Mouse (Mus musculus) Patski (cell line): ENCODE measurements around the gene A330070K13Rik. TPM values are rescaled to one million over a fixed set of nuclear protein-coding genes. Genes with fewer than 3 reads are reported as not detected.

Experiments
- ATAC-seq: fragments of 100-300 bp; one replicate; pipeline ENCODE4 v1.8.0; 2021
- CTCF ChIA-PET: fragments of 350-600 bp; sonication (Branson Sonifier 250); formaldehyde crosslinking; loops from one replicate; lab custom pipeline; 2022; ENCODE audit warnings: inconsistent platforms; lab: Charles Lee
- POLR2A ChIA-PET: fragments of 350-600 bp; sonication (Branson Sonifier 250); formaldehyde crosslinking; loops from one replicate; lab custom pipeline; 2022; ENCODE audit warnings: antibody characterized with exemption, inconsistent platforms; lab: Charles Lee
- DNase-seq: peaks from one replicate; pipeline ENCODE4 v3.0.0-alpha.2; 2011; ENCODE audit warnings: low read depth, low spot score
- H3K27me3 ChIP-seq: fragments of 371-371 bp; one replicate; pipeline ENCODE4 v1.5.1; 2021
- CTCF ChIP-seq: fragments of 100-300 bp; IDR thresholded peaks from one replicate; pipeline ENCODE4 v1.5.1; 2021
- in situ Hi-C: fragments of 300-500 bp; cut with MboI; formaldehyde crosslinking; loops from 3 replicates; pipeline ENCODE4 v1.11.1; 2018; ENCODE audit warnings: low pct_unique_long_range_greater_than_20kb, mixed read lengths
- polyA plus RNA-seq: library from polyadenylated mRNA; unstranded; gene quantifications from one replicate; pipeline ENCODE4 v1.2.3, GENCODE M21; 2021

Gene A330070K13Rik
- polyA plus RNA-seq, 1 experiment from 2014 or later: not detected

- no peak for ATAC-seq
- ChIA-PET CTCF (interaction anchor here (0.6 kb wide), 1 partner anchor 1387 kb away, joined by 3 read pairs; no protein-coding TSS in a partner anchor), POLR2A (no interaction called here)
- H3K27me3 ChIP-seq: peaks cover 3% of the 10 kb centered on the region
- in situ Hi-C loops: no loop called here
- no peak for DNase-seq
- TF ChIP-seq CTCF: no peak
Measured at GRCm38 (mm10) chr5:130369237-130369636, 15.2 kb downstream of the A330070K13Rik start, which contains the start of gene Caln1. Gene Caln1 (plus strand): TSS chr5:130369455.

- ChIA-PET CTCF (interaction anchor here (1.1 to 1.7 kb wide), 2 partner anchors 10 to 25 kb away, joined by 4 to 5 read pairs; no protein-coding TSS in a partner anchor), POLR2A (no interaction called here)
- DNase-seq (no peak), ATAC-seq (no peak)
- peaks cover 3% of the 10 kb centered on the region for H3K27me3 ChIP-seq
- in situ Hi-C loops: no loop called here
- no peak for TF ChIP-seq CTCF
Measured at GRCm38 (mm10) chr5:130368236-130368635, 16.2 kb downstream of the A330070K13Rik start.

- DNase-seq (no peak), ATAC-seq (no peak)
- in situ Hi-C loops: no loop called here
- ChIA-PET CTCF (no interaction called here), POLR2A (interaction anchor here (0.6 kb wide), 1 partner anchor 15 kb away, joined by 3 read pairs; no protein-coding TSS in a partner anchor)
- no peak for TF ChIP-seq CTCF
- peaks cover 3% of the 10 kb centered on the region for H3K27me3 ChIP-seq
Measured at GRCm38 (mm10) chr5:130363773-130364172, 20.7 kb downstream of the A330070K13Rik start.

- no peak for ATAC-seq
- in situ Hi-C loops: no loop called here
- DNase-seq: no peak
- peaks cover 3% of the 10 kb centered on the region for H3K27me3 ChIP-seq
- TF ChIP-seq CTCF: no peak
- ChIA-PET POLR2A (no interaction called here), CTCF (no interaction called here)
Measured at GRCm38 (mm10) chr5:130363111-130363510, 21.3 kb downstream of the A330070K13Rik start.

DNA sequence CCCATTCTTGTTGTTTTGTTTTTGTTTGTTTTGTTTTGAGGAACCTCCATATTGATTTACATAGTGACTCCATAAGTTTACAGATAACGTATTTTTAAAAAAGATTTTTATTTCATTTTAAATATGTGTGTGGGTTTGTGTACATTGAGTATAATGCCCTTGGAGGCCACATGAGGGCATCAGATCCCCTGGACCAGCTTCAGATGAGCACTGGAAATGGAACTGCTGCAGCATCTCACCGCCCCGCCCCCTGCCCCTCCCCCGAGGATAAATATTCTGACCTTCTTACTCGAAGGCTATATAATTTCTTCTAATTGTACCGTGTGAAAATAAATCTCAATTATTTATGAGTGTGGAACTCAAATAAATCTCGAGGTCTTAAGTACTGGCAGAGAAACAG lies 29.2 kb downstream of the A330070K13Rik start:
- TF ChIP-seq CTCF: no peak
- no peak for ATAC-seq
- in situ Hi-C loops: no loop called here
- POLR2A ChIA-PET: no interaction called here
- CTCF ChIA-PET: no interaction called here
- DNase-seq: no peak
- H3K27me3 ChIP-seq: peaks cover 4% of the 10 kb centered on the region

GRCm38 (mm10) chr5:130345871-130346270 lies 38.6 kb downstream of the A330070K13Rik start:
- DNase-seq: no peak
- POLR2A ChIA-PET: no interaction called here
- ATAC-seq: no peak
- in situ Hi-C loops: no loop called here
- H3K27me3 ChIP-seq: no peaks in the 10 kb centered on the region
- CTCF ChIA-PET: interaction anchor here (1.3 kb wide), 1 partner anchor 13 kb away, joined by 3 read pairs; no protein-coding TSS in a partner anchor
- no peak for TF ChIP-seq CTCF

- DNase-seq: no peak
- CTCF ChIA-PET: no interaction called here
- ATAC-seq: no peak
- no peaks in the 10 kb centered on the region for H3K27me3 ChIP-seq
- in situ Hi-C loops: no loop called here
- POLR2A ChIA-PET: interaction anchor here (0.6 kb wide), 1 partner anchor 16 kb away, joined by 5 read pairs; no protein-coding TSS in a partner anchor
- no peak for TF ChIP-seq CTCF
Measured at GRCm38 (mm10) chr5:130344999-130345398, 39.4 kb downstream of the A330070K13Rik start.

- TF ChIP-seq CTCF: no peak
- CTCF ChIA-PET: no interaction called here
- no peaks in the 10 kb centered on the region for H3K27me3 ChIP-seq
- POLR2A ChIA-PET: interaction anchor here (0.5 kb wide), 1 partner anchor 22 kb away, joined by 3 read pairs; no protein-coding TSS in a partner anchor
- DNase-seq (no peak), ATAC-seq (no peak)
- in situ Hi-C loops: no loop called here
Measured at GRCm38 (mm10) chr5:130340656-130341055, 43.8 kb downstream of the A330070K13Rik start.

GRCm38 (mm10) chr5:130335462-130335861 lies 49.0 kb downstream of the A330070K13Rik start:
- ATAC-seq (no peak), DNase-seq (no peak)
- in situ Hi-C loops: no loop called here
- POLR2A ChIA-PET: no interaction called here
- TF ChIP-seq CTCF: no peak
- CTCF ChIA-PET: no interaction called here
- no peaks in the 10 kb centered on the region for H3K27me3 ChIP-seq

DNA sequence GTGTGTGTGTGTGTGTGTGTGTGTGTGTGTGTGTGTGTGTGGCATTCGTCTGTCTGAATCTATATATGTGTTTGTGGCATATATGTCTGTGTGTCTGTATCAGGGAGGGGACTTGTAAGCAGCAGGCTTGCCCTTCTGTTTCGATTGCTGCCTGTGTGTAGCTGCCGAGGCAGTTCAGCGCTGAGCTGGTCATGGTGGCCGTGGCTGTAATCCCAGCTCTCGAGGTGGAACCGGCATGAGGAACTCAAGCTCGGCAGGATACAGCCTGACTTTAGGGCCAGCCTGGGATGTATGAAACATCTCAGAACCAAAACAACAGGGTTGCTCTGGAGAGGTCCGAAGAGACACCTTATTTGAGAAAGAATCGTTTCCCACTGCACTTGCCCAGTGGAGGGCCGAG lies 50.5 kb downstream of the A330070K13Rik start:
- in situ Hi-C loops: no loop called here
- POLR2A ChIA-PET: no interaction called here
- CTCF ChIA-PET: no interaction called here
- H3K27me3 ChIP-seq: no peaks in the 10 kb centered on the region
- TF ChIP-seq CTCF: no peak
- ATAC-seq (no peak), DNase-seq (no peak)

GRCm38 (mm10) chr5:130333566-130333965 lies 50.9 kb downstream of the A330070K13Rik start:
- ATAC-seq: no peak
- POLR2A ChIA-PET: no interaction called here
- in situ Hi-C loops: no loop called here

DNA sequence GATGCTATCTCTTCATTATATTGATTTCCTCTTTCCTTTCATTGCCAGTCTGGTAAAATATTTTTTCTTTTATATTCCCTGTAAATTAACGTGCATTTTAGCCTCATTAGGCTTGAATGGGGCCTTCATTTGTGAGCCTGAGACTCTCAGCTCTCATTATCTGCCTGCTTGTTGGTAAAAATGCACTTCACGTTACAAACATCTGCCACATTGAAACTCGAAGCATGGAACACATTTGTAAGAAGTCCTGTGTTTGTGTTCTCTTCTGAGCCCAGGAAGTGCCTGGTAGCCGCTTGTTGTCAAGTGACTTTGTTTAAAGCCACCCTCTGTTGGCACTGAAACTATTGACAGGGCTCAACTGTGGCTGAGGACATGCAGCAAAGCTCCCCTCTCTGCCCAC lies 53.2 kb downstream of the A330070K13Rik start:
- no peak for ATAC-seq

More at GRCm38 (mm10) chr5:130333566-130333965, 50.9 kb downstream of the A330070K13Rik start:
- DNase-seq: no peak
- no peak for TF ChIP-seq CTCF
- CTCF ChIA-PET: interaction anchor here (1.3 kb wide), 1 partner anchor 12 kb away, joined by 3 read pairs; no protein-coding TSS in a partner anchor
- no peaks in the 10 kb centered on the region for H3K27me3 ChIP-seq

More for the DNA sequence above, 53.2 kb downstream of the A330070K13Rik start:
- TF ChIP-seq CTCF: no peak
- H3K27me3 ChIP-seq: no peaks in the 10 kb centered on the region
- in situ Hi-C loops: no loop called here
- ChIA-PET POLR2A (no interaction called here), CTCF (no interaction called here)
- no peak for DNase-seq
